Mouse (Mus musculus) frontal cortex, postnatal 14 days (tissue): ENCODE results near the gene Nisch.

ENCODE experiments used
- DNase-seq, 2 experiments: peaks; one replicate each; pipeline ENCODE4 v3.0.0; 2022; ENCODE audit warnings: low spot score in 2 of 2

The Nisch gene

DNA sequence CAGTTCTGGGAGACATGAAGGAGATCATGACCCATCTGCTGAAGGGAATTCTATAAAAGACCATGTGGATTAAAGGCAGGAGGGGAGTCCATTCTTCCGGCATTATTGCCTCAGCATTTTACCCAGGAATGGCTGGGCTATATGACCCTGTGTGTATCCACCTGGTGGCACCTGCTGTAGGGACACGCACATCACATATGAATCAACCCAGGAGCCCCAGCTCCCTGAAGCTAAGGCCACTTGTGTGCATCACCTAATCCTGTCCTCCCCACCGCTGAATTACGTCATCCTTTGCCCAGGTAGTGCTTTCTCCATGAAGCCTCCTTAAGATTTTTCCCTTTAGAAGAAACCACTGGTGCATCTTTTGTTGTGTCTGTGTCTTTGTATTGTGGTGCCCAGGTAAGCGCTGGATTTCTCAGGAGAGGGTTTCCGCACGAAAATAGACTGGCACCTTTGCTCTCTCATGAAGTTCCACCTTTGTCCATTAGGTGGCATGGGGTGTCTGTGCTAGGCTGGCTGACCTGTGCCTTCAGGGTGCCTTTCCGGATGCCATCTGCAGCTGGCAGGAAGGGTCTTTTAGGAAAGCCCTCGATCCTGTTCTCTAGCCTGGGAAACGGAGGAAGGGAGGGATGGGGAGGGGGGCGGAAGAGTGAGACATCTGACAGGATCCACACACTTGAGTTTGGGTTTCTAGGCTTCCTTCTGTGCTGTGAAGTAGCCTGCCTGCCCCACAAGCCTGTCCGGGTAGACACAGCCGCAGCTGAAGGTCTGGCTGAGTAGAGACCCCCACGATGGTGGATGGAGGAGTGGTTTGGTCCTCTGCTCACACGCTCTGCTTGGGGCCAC is 1.4 kb downstream of the Nisch start:
- DNase-seq = peak in 1 of 2 experiments; percentile 43

- DNase-seq = no peak
Observed at GRCm38 (mm10) chr14:31214684-31215083, 2.1 kb downstream of the Nisch start.

GRCm38 (mm10) chr14:31213868-31214267 is 2.9 kb downstream of the Nisch start:
- DNase-seq = no peak

GRCm38 (mm10) chr14:31212499-31212898 is 4.2 kb downstream of the Nisch start:
- DNase-seq = no peak

GRCm38 (mm10) chr14:31211854-31212253 is 4.9 kb downstream of the Nisch start:
- DNase-seq = no peak

DNA sequence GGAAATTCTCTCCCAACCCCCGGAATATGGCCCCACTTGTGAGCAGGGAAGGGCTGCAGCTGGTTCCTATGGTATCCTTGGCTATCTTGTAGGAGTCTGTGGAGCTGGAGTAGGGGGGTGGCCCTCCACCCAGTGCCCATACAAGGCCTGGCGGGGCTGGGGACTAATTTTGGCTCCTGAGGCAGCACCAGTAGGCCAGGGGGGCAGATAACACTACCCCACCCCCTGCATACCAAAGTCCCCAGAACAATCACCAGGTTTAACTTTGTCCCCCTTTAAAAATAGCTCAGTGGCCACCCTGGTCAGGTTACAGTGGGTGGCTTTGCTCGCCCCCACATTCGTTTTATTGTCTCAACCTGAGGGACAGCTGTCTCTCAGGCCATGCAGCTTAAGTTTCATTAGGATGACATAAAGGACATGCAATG is 7.6 kb downstream of the Nisch start:
- DNase-seq = no peak

DNA sequence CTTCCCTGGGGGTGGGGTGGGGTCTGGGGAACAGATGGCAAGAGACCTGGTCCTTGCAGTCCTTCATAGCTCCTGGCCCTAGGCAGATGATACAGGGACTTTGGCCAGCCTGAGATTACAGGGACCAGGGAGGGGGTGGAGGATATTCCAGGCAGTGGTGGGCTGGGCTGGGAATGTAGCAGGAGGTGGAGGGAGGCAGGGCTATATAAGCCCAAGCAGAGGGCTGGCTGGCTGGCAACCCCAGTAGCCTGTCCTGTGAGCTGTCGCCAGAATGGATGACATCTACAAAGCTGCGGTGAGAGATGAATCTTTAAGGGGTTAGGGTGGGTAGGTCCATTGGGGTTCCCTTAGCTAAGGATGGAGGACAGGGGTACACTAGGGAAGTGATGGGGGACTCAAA is 8.7 kb downstream of the Nisch start, which contains the start of gene Tnnc1:
Tnnc1 (plus strand) TSS at position 229 of the 400 bp plus-strand sequence.
- DNase-seq = no peak

DNA sequence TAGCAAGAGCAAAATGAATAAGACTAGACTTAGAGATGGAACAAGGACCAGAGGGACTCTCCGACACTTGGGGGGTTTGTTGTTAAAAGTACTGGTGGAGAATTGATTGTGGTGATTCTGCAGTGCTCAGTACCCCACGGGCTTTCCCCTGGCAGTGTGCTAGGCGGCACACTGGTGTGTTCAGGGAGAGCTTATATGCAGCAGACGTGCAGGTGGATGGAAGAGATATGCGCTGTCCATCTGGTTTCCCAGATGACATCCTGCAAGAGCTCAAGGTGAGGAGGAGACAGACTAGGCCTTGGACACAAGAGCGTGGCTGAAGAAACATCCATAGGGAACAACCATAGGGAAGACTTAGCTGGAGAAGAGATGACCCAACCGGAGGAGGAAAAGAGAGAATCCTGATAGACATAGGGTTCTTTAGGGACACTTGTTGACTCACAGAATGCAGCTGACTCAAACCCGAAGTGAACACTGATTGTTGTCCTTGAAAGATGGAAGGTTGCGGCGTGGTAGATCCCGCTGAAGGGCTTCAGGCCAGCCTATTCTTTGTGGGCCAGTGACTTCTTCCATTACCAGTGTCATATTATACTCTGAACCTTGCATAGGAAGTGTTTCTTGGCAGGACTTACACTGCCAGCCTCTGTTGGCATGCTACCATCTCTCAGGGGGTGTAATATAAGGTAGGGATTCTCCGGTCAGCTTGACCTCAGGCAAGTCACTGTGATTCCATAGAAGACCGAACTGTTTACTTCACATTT is 9.5 kb downstream of the Nisch start:
- DNase-seq = no peak

DNA sequence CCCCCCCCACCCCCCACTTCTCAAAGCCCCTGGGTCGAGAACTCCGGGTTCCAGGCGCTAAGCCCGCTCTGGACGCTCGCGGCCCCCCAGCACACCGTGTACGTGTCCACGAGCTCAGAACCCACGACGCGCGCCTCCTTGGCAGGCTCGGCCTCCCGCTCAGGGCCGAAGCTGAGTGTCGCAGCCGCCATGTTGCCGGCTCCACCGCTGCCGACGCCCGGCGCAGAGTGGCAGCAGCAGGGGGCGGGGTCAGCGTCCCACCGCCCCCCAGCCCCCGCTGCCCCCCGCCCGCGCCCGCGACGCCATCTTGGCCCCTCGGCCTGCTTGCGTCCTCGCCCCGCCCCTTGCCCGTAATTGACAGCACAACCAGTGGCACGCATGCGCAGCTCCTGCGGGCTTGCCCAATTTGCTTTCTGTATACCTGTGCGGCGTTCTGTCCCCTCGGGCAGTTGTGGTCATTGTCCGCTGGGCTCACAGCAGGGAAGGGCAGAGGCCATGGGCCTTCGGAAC is 10.2 kb downstream of the Nisch start:
- DNase-seq = peak; percentile 87 to 88

- no peak for DNase-seq
Observed at GRCm38 (mm10) chr14:31205562-31206467, 10.9 kb downstream of the Nisch start.

DNA sequence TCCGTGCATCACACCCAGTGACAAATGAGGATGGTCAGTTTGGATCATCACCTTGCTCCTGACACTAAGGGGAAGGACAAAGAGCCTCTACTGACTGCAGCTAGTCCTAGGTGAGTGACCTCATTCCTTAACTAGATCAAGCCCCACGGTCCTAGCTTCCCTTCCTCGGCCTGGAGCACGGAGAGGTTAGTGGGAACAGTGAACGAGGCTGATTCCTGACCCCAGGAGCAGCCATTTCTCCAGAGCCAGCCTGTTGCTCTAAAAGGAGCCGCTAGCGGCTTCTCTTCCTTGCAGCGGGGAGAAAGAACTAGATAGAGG is 11.5 kb downstream of the Nisch start:
- no peak for DNase-seq

DNA sequence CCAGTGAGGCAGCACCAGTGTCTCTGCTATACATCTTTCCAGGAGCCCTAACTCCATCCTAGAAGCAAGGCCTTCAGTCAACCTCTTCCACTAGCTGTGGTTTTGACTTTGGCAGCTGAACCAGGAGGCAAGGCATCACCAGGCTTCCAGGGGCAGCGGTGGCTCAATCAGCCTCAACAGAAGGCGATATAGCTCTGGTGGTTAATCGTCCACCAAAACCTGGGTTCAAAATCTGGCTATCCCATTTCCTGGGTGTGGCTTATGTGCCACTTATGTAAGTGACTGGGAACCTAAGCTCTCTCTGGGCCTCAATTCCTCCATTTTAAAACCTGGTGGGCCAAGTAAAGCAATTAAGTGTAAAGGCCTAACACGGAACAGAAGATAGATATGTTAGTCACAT is 11.9 kb downstream of the Nisch start:
- no peak for DNase-seq

DNA sequence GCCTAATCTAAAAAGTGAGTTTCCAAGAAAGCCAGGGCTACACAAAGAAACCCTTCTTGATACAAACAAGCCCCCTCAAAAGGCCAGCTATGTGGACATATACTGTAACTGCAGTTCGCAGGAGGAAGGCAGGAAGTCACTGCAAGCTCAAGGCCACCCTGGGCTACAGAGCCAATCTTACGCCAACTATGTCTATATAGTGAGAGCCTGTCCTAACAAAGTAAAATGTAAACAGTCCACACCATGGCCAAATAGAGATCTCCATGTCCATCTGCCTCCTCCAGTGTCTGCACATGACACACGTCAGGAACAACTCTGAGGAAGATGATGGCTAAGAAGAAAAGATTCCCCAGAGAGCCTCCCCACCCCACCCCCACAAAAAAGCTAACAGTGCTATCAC is 16.7 kb downstream of the Nisch start:
- DNase-seq = no peak

DNA sequence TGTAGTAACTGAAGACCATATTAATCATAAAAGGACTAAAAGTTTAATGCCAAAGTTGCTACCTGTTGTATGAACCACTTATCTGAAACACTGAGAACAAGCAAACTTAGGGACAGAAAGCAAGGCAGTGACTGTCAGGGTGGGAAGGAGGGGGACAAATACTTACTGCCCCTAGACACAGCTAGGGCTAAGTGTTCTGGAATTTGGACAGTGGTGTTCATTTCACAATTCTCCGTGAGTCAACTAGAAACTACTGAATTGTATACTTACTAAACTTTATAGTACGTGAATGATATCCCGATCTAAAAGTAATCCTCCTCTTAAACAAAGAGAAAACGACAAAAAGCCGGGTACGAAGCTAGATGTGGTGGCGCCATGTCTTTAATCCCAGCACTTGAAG is 17.1 kb downstream of the Nisch start:
- no peak for DNase-seq

- DNase-seq = no peak
Observed at GRCm38 (mm10) chr14:31197547-31198516, 18.9 kb downstream of the Nisch start.

DNA sequence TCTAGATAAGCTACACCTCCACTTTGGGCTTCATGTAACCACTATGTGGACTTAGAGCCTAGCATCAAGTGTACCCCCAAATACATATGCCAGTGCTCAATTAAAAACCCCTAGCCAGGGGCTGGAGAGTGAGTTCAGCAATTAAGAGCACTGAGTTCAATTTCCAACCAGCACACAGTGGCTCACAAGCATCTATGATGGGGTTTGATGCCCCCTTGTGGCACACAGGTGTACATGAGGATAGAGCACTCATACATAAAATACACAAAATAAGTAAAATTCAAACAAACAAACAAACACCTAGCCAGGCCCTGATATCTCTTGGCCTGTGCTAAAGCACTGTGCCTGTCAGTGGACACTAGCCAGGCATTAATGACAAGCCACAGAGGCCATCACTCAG is 20.8 kb downstream of the Nisch start:
- no peak for DNase-seq

DNA sequence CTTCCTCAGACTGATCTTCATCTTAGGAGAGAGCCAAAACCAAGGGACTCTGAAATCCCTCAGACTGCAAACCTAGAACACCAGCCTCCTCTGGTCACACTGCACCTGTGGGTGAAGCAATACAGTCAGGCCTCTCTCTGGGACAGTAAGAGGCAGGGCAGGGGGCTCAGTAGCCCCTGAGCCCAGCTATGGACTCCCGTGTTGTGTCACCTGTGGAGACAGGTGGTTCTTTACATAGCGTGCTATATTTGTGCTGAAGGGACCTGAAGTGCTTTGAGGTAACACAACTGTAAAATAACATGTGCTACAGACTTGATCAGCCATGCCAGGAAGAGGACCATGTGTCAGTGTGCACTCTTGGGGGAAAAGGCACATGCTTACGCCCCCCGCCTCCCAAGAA is 21.2 kb downstream of the Nisch start:
- DNase-seq = no peak

DNA sequence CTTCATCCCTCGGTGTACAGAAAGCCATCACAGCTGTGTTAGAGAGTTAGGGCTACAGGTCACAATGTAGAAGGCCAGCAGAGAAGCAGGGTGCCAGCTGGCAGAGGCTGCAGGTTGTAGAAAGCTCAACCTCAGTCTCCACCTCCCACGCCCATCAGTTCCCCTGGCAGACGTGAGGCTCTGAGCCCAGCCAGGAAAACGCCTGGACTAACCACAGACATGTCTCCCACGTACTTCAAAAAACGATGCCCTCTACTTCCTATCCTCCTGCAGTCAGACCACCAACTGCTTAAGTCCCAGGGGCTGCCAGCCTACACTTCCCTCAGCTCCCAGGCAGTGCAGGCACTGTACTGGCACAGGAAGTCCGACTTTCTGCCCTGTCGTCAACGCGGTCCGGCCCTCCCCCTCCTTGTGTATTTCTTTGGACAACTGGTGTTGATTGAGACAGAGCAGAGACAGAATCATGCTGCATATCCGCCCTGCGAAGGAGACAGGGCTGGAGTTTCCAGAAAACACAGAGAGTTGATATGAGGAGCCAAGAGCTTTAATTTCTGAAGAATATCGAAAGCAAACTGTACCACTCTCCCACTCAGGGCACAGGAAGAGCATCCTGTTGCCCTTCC is 21.7 kb downstream of the Nisch start:
- no peak for DNase-seq

DNA sequence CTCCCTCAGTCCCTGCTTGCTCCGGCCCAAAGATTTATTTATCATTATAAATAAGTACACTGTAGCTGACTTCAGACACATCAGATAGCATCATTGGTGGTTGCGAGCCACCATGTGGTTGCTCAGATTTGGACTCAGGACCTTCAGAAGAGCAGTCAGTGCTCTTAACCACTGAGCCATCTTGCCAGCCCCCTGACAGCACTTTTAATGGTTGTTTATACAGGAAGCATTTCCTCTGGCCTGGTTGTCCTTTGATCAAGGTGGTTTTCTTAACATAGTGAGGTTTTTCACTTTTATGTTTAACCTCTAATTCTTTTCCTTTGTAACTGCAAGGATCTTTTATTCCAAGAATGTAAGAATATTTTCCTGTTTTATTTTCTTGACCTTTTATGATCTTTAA is 22.3 kb downstream of the Nisch start:
- DNase-seq = no peak

DNA sequence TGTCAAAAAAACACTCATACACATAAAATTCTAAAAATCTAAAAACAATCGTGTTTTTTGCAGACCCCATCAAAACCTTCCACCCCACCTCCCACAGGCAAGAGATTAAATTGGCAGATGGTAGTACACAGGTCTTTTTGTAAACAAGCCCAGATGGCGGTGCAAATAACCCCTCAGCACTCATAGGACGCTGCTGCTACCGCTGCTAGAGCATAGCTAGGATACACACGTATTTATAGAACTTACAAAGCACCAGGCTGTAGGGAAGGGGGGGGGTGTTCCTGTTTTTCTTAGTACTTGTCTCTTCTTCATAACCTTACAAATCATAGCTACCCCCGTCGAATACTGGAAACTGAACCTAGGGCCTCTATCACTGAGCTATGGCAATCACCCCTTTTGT is 23.0 kb downstream of the Nisch start:
- no peak for DNase-seq
